Mouse (Mus musculus): ENCODE data around the gene Slc6a2. TPM values are rescaled to one million over a fixed set of nuclear protein-coding genes. Genes with fewer than 3 reads are reported as not detected.

Slc6a2 gene
- polyA plus RNA-seq, 1 experiment from 2014 or later, result 0.06 TPM

Small RNA genes lying within 50 kb of the gene (microRNA-seq; reads per million reads assigned to microRNA genes)
- not detected for gene Gm22151 (ENCODE audit: borderline number of aligned reads)

Other genes with a start within 250 kb of the Slc6a2 start
- 177 and 184 TPM in 2 replicates for gene Mmp2, start 132.8 kb upstream of the Slc6a2 start, polyA plus RNA-seq (2014; fragmentation: Nextera tagmentation; extraction: Ambion mirVana)
- 4.7 and 4.8 TPM in 2 replicates for gene Lpcat2, start 104.7 kb upstream of the Slc6a2 start, polyA plus RNA-seq (2014; fragmentation: Nextera tagmentation; extraction: Ambion mirVana)
- 0.28 TPM in 1 of 2 replicates, not detected in the other for gene Capns2, start 58.7 kb upstream of the Slc6a2 start, polyA plus RNA-seq (2014; fragmentation: Nextera tagmentation; extraction: Ambion mirVana)
- gene Ces1a, start 88.1 kb downstream of the Slc6a2 start, polyA plus RNA-seq (2014; fragmentation: Nextera tagmentation; extraction: Ambion mirVana), result not detected in 2 replicates
- gene Ces1b, start 119.9 kb downstream of the Slc6a2 start, polyA plus RNA-seq (2014; fragmentation: Nextera tagmentation; extraction: Ambion mirVana), result not detected in 2 replicates
- gene Ces1c, start 171.2 kb downstream of the Slc6a2 start, polyA plus RNA-seq (2014; fragmentation: Nextera tagmentation; extraction: Ambion mirVana), result not detected in 2 replicates
- 1.2 TPM in 2 replicates for gene Ces1d, start 237.8 kb downstream of the Slc6a2 start, polyA plus RNA-seq (2014; fragmentation: Nextera tagmentation; extraction: Ambion mirVana)